Mouse (Mus musculus) bone marrow macrophage, adult 2 months (primary cell): ENCODE data around the gene Slc15a4. TPM values are rescaled to one million over a fixed set of nuclear protein-coding genes. Genes with fewer than 3 reads are reported as not detected.

Experiments
- H3K27ac ChIP-seq: 2 replicates; pipeline ENCODE4 v1.5.1; 2012; ENCODE audit warnings: low read depth, low read length; ENCODE audit not compliant: insufficient read depth
- H3K4me1 ChIP-seq: 2 replicates; pipeline ENCODE4 v1.6.1; 2012; ENCODE audit warnings: low read length; ENCODE audit not compliant: control insufficient read depth, insufficient read depth
- H3K4me3 ChIP-seq: 2 replicates; pipeline ENCODE4 v1.5.1; 2012; ENCODE audit warnings: mild to moderate bottlenecking, low read length, moderate library complexity; ENCODE audit not compliant: insufficient read depth
- CTCF ChIP-seq: IDR thresholded peaks from 2 replicates; pipeline ENCODE4 v1.5.1; 2012; ENCODE audit warnings: low read depth, mild to moderate bottlenecking, low read length, moderate library complexity
- POLR2A ChIP-seq: IDR thresholded peaks from 2 replicates; pipeline ENCODE4 v1.6.1; 2012; ENCODE audit warnings: mild to moderate bottlenecking, low read depth, low read length, borderline replicate concordance
- polyA plus RNA-seq: library from polyadenylated mRNA; stranded (reverse); fragments of >200 nt; gene quantifications from 2 replicates; pipeline ENCODE4 v1.2.4, GENCODE M21; 2012; ENCODE audit not compliant: missing spikeins, insufficient read depth, insufficient read length

Slc15a4 gene
- polyA plus RNA-seq, 1 experiment = 91.2 TPM

DNA sequence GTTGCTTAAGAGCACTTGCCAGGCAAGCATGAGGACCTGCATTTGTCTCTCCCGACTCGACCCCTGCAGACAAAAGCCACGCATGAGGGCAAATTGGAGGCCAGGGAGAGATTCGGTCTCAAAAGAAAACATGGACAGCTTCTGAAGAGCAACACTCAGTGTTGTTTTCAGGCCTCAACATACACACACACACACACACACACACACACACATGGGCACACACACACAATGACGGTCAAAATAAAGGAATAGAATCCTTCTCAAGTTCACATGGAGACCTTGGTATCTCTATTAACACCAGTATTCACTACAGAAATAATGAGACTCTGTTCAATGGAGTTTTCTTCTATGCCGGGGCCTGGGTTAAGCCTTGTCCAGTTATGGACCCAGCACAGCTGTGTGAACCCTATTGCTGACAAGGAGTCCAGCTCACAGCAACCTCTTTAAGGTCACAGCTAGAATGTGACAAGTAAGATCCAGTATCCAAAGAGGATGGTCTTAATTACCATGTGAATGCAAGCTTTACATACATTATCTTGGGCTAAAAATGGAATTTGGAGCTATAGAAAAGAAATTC is 65.4 kb downstream of the Slc15a4 start:
- no peak for TF ChIP-seq CTCF
- TF ChIP-seq POLR2A = no peak
- H3K27ac ChIP-seq = no peak overlapping the region

DNA sequence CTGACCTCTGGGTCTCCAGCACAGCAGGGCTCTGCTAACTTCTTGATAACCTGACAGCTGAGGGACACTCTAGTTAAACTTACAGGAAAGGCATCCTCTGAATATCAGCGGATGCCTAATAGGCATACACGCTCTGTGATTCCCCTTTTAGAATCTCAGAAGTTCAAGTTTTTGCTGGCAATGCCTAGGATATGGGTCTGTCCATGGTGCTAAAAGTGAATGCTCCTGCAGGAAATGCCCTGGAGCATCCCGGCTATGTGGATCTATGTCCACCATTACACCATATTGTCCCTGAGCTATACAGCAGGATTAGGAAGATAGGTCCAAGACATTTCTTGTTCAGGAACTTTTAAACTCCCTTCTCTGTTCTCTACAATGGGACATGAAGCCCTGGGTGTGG is 71.6 kb downstream of the Slc15a4 start:
- Histone ChIP-seq H3K4me3 (no peak overlapping the region), H3K27ac (no peak overlapping the region), H3K4me1 (no peaks in the 10 kb centered on the region)
- TF ChIP-seq POLR2A (no peak), CTCF (no peak)

More for the DNA sequence above, 65.4 kb downstream of the Slc15a4 start:
- H3K4me3 ChIP-seq = no peak overlapping the region
- H3K4me1 ChIP-seq = no peaks in the 10 kb centered on the region

DNA sequence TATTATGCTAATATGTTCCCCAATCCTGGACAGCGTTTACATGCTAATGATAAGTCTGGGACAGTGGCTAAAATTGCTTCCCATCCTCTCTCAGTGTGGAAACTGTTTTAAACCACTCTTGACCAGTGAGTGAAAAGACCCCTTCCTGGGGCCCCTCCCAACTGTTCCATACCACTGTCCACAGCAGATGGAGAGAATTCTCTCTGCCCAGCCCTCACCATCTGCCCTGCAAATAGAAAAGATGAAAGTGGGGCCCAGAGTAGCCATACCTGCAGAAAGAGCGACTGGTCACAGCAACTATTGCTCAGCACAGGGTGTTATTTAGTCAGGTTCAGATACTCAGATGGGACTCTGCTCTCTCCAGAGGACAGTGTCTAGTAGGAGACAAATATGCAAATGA is 84.6 kb downstream of the Slc15a4 start:
- no peak overlapping the region for H3K4me3 ChIP-seq
- TF ChIP-seq CTCF (no peak), POLR2A (no peak)
- H3K4me1 ChIP-seq = no peaks in the 10 kb centered on the region
- H3K27ac ChIP-seq = no peak overlapping the region

DNA sequence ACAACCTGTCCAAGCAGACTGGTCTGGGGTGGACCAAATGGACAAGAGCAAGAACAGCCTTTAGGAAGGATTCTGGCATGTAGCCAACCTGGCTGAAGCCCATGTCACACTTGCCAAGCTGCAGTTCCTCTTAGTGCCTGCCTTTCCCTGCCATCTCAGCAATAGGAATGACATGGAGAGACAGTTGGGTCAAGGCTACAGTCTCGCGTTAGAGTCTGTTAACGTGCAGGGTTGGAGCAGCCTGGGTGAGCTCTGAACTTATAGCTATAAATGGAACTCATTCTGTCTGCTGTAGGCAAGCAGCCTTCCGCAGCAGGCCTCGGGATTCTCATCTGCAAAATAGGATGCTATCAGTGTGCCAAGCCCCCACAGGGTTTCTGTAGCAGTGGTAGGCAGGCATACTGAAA is 86.1 kb downstream of the Slc15a4 start:
- Histone ChIP-seq H3K4me1 (no peaks in the 10 kb centered on the region), H3K27ac (no peak overlapping the region), H3K4me3 (no peak overlapping the region)
- TF ChIP-seq POLR2A (no peak), CTCF (no peak)

Other genes starting within 250 kb of the Slc15a4 start
- not detected in 2 replicates for gene Glt1d1, start 635 bp downstream of the Slc15a4 start, polyA plus RNA-seq